Mouse (Mus musculus) kidney, embryonic 15.5 days (tissue): ENCODE results near the gene Rab3ip. TPM values are rescaled to one million over a fixed set of nuclear protein-coding genes. Genes with fewer than 3 reads are reported as not detected.

Source experiments
- ATAC-seq: fragments of 200-750 bp; cut with Nextera tagmentation; replicated peaks from 2 replicates; pipeline ENCODE4 v1.8.0; 2017; ENCODE audit warnings: moderate TSS enrichment; ENCODE audit not compliant: low FRiP score
- H3K27ac ChIP-seq: fragments of 300-500 bp; sonication (generic); 2 replicates; pipeline ENCODE4 v1.5.1; 2015; ENCODE audit warnings: mild to moderate bottlenecking, inconsistent platforms
- H3K27me3 ChIP-seq: fragments of 300-500 bp; sonication (generic); 2 replicates; pipeline ENCODE4 v1.6.1; 2015; ENCODE audit warnings: inconsistent platforms
- H3K36me3 ChIP-seq: fragments of 300-500 bp; sonication (generic); 2 replicates; pipeline ENCODE4 v1.6.1; 2015; ENCODE audit warnings: inconsistent platforms
- H3K4me1 ChIP-seq: fragments of 300-500 bp; sonication (generic); 2 replicates; pipeline ENCODE4 v1.6.1; 2015; ENCODE audit warnings: inconsistent platforms
- H3K4me2 ChIP-seq: fragments of 300-500 bp; sonication (generic); 2 replicates; pipeline ENCODE4 v1.6.1; 2015; ENCODE audit warnings: moderate library complexity, mild to moderate bottlenecking, inconsistent platforms
- H3K4me3 ChIP-seq: fragments of 300-500 bp; sonication (generic); replicated peaks from 2 replicates; pipeline ENCODE4 v1.5.1; 2015; ENCODE audit warnings: mild to moderate bottlenecking, inconsistent platforms
- H3K9ac ChIP-seq: fragments of 300-500 bp; sonication (generic); 2 replicates; pipeline ENCODE4 v1.6.1; 2015; ENCODE audit warnings: mild to moderate bottlenecking, inconsistent platforms
- H3K9me3 ChIP-seq: fragments of 300-500 bp; sonication (generic); replicated peaks from 2 replicates; pipeline ENCODE4 v1.6.1; 2016; ENCODE audit warnings: inconsistent platforms
- WGBS: fragments of 180-500 bp; shearing (Covaris S2); methylation state at CpG from one replicate; pipeline ENCODE4 v1.1.7; 2015; ENCODE audit warnings: mixed read lengths; 5-methylcytosine and 5-hydroxymethylcytosine counted together
- polyA plus RNA-seq: library from polyadenylated mRNA; unstranded; fragments of >200 nt; fragmentation: Nextera tagmentation; extraction: Ambion mirVana; gene quantifications from 2 replicates; pipeline ENCODE4 v1.2.1, GENCODE M21; 2015

Gene Rab3ip
- polyA plus RNA-seq, 1 experiment from 2014 or later = 114 TPM

DNA sequence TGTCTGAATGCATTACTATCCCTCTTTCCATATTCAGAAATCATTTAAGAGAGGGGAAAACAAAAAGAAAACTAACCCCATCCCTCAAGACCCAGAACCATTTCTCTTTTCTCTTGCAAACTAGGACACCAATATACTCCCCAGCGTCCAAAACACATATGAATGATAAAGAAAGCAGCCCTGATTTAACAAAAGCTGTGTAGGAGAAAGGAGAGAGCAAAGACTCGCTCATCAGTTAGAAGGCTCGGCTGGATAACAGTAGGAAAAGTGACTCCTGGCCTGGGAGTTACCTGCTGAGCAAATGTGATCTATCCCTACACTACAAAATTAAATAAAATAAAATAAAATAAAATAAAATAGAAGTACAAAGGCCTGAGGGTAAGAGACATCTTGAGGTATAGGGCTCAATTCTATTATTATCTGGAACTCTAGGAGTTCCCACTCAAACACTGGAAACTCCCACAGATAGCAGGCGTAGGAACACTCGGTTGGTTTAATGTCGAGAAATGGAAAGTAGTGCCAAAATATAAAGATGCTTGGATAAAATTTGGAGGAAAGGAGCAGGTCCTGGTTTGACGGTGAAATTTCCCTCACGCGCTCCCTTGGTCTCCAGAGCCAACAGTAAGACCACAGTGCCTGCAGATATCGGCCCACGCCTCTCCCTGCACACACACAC is 6.1 kb upstream of the Rab3ip start:
- peak overlapping the region; percentile 80; the same call in 1 of the 2 replicates for H3K27ac ChIP-seq
- 0 out of 2 replicates have a peak, but pooled peaks cover 2% of the 10 kb centered on the region for H3K9me3 ChIP-seq
- no peaks in the 10 kb centered on the region for H3K27me3 ChIP-seq
- no peak overlapping the region for H3K4me2 ChIP-seq
- H3K36me3 ChIP-seq = peaks cover 5% of the 10 kb centered on the region; the same call in 1 of the 2 replicates
- H3K4me1 ChIP-seq = peaks cover 14% of the 10 kb centered on the region
- H3K9ac ChIP-seq = no peak overlapping the region
- WGBS = 92% methylated on average over 11 of the region's 11 CpGs
- no peak for ATAC-seq
- no peak overlapping the region for H3K4me3 ChIP-seq

DNA sequence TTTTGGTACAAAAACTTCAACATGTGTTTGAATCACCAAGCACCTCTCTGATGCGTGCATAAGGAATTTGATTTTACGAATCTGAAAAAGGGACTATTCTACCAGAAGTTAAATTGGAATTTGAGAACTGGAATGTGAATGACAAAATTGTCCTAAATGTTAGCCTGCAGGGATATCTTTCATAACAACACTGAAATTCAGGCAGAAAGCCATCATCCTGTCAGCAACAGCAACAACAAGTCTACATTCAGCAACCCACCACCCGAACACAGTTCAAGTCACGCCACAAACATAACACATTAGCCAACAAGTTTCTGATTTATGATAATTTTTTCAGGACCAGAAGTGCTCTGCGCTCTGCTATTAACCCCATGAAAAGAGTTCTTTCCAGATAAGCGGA is 4.6 kb upstream of the Rab3ip start:
- no peak overlapping the region for H3K27ac ChIP-seq
- peaks cover 5% of the 10 kb centered on the region; the same call in 1 of the 2 replicates for H3K36me3 ChIP-seq
- 0 out of 2 replicates have a peak, but pooled peaks cover 2% of the 10 kb centered on the region for H3K9me3 ChIP-seq
- no peak for ATAC-seq
- peaks cover 17% of the 10 kb centered on the region for H3K4me1 ChIP-seq
- H3K9ac ChIP-seq = no peak overlapping the region
- WGBS = 92% methylated on average over 6 of the region's 6 CpGs
- H3K27me3 ChIP-seq = no peaks in the 10 kb centered on the region
- no peak overlapping the region for H3K4me2 ChIP-seq
- no peak overlapping the region for H3K4me3 ChIP-seq

DNA sequence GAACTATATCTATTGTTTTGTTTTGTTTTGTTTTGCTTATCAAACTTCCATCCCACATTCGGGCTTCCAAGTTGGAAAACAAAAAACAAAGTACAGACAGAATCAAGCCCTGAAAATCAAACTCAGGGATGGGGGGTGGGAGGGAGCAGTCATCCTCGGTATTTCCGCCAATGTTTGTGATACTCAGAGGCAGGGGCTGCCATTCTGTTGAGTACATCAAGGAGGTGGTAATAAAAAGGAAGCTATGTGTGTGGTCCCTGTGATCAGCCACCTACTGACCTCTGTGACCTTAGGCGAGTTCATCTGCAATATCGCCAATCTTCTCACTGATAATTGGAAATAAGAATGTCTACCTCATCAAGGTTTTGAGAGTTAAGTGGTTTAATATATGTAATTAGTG is 317 bp upstream of the Rab3ip start:
- Histone ChIP-seq H3K27ac (no peak overlapping the region), H3K36me3 (peaks cover 5% of the 10 kb centered on the region; the same call in 1 of the 2 replicates), H3K9me3 (0 out of 2 replicates have a peak, but pooled peaks cover 2% of the 10 kb centered on the region), H3K9ac (no peak overlapping the region), H3K4me2 (peak overlapping the region; percentile 84), H3K27me3 (no peaks in the 10 kb centered on the region), H3K4me3 (peak overlapping the region; percentile 85), H3K4me1 (peaks cover 11% of the 10 kb centered on the region)
- no peak for ATAC-seq
- 16% methylated on average over 5 of the region's 5 CpGs for WGBS

DNA sequence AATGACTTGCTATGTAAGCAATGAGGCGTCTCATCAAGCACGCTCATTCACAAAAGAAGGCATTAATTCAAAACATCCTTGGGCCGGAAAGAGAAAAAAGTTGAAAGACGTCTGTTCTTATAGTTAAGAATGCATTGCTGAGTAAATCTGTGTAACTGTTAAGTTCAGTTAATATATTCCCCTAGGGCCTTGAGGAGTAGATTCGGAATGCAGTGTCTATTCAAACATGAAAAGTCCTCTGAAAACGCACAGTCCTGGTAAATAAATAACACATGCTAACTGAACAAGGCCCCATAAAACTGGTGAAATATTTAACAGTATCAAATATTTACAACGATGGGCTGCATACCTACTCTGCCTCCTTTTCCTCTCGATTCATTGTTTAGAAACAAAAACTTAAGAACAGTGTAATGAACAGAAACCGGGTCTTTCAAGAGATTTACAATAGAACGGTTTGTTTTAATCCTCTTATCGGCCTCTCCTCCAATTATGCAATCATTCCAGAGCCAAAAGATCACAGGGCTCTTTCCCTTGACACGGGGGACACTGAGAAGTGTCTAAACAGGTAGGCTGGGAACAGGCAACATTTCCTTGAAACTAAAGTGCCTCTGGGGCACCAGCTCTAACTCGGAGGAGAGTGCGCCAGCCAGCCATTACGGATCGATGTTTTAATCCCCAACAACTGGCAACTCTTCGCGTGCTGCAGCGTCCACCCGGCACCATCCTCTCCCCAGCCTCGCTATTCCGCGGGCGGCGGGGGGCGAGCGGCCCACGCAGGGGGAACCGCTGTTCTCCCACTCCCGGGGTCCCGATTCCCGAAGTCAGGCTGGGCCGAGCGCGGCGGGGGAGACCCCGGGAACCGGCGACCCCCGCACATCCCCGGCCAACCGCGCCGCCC is 1.2 kb downstream of the Rab3ip start:
- Histone ChIP-seq H3K4me1 (peaks cover 21% of the 10 kb centered on the region), H3K9me3 (no peaks in the 10 kb centered on the region), H3K27ac (peak overlapping the region; percentile 94), H3K4me3 (peak overlapping the region; percentile 85), H3K4me2 (peak overlapping the region; percentile 84), H3K36me3 (no peaks in the 10 kb centered on the region), H3K9ac (peak overlapping the region; percentile 82), H3K27me3 (no peaks in the 10 kb centered on the region)
- 2% methylated on average over 44 of the region's 44 CpGs for WGBS
- ATAC-seq = peak; percentile 45

DNA sequence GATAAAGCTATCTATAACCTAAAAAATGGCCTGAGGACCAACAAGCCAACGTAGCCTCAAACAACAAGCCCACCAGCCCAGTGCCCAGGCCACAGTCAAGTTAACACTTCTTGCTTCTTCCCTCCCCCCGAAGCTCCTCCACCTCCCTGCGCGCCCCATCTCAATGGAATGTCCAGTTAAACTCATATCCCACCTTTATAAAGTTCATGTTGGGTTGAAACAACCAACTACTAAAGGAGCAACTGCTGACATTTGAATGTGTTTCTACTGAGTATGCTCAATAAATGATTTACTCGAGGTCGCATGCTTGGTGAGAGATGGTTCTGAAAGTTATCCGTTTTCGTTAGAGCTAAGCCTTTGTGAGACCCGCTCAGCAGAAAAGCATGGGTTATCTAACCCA is 2.2 kb downstream of the Rab3ip start:
- peak overlapping the region; percentile 94 for H3K27ac ChIP-seq
- H3K4me1 ChIP-seq = peaks cover 21% of the 10 kb centered on the region
- no peaks in the 10 kb centered on the region for H3K27me3 ChIP-seq
- H3K36me3 ChIP-seq = no peaks in the 10 kb centered on the region
- H3K4me3 ChIP-seq = peak overlapping the region; percentile 85
- WGBS = 66% methylated on average over 9 of the region's 9 CpGs
- peak overlapping the region; percentile 84 for H3K4me2 ChIP-seq
- H3K9ac ChIP-seq = 0 out of 2 replicates have a peak overlapping the region, but pooled peaks have one; percentile 82
- no peaks in the 10 kb centered on the region for H3K9me3 ChIP-seq
- no peak for ATAC-seq

DNA sequence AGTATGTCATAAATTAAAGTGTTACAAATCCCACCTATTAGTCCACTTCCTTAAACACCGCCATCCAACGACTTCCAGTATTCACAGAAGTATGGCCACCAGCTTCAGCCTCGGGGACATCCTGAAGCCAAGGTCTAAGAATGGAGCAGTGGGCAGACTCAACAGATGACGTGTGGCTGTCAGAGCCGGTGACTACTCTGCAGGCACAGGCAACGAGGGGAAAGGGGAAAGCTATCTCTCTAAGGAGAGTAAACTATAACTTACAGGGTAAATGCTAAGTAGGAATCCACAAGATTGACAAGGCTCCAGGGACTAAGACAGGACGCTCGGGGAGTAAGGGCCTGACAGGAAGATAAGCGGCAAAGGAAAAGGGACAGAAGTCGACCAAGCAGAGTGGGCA is 5.6 kb downstream of the Rab3ip start:
- WGBS = 36% methylated on average over 10 of the region's 10 CpGs
- peaks cover 13% of the 10 kb centered on the region for H3K36me3 ChIP-seq
- peaks cover 18% of the 10 kb centered on the region for H3K4me1 ChIP-seq
- peaks cover 3% of the 10 kb centered on the region; the same call in 1 of the 2 replicates for H3K9me3 ChIP-seq
- 0 out of 2 replicates have a peak overlapping the region, but pooled peaks have one; percentile 1 for H3K4me3 ChIP-seq
- peak overlapping the region; percentile 22 for H3K4me2 ChIP-seq
- H3K27me3 ChIP-seq = no peaks in the 10 kb centered on the region
- no peak for ATAC-seq
- H3K27ac ChIP-seq = peak overlapping the region; percentile 19
- no peak overlapping the region for H3K9ac ChIP-seq

DNA sequence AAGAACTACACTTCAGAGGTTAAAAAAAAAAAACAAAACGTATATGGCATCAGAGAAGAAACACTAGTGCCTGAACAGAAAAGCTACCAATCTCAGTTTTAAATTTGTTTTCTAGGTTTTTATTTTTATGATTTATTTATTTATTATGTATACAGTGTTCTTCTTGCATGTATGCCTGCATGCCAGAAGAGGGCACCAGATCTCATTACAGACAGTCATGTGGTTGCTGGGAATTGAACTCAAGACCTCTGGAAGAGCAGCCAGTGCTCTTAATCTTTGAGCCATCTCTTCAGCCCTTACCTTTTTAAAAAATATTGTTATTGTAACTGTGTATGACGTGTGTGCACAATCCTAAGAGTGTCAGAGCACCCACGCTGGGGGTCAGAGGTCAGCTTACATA is 6.4 kb downstream of the Rab3ip start:
- Histone ChIP-seq H3K27ac (no peak overlapping the region), H3K9me3 (peaks cover 3% of the 10 kb centered on the region; the same call in 1 of the 2 replicates), H3K27me3 (no peaks in the 10 kb centered on the region), H3K9ac (no peak overlapping the region), H3K4me1 (peaks cover 18% of the 10 kb centered on the region), H3K4me3 (no peak overlapping the region), H3K36me3 (peaks cover 15% of the 10 kb centered on the region), H3K4me2 (no peak overlapping the region)
- WGBS = 78% methylated on average over 3 of the region's 3 CpGs
- no peak for ATAC-seq

DNA sequence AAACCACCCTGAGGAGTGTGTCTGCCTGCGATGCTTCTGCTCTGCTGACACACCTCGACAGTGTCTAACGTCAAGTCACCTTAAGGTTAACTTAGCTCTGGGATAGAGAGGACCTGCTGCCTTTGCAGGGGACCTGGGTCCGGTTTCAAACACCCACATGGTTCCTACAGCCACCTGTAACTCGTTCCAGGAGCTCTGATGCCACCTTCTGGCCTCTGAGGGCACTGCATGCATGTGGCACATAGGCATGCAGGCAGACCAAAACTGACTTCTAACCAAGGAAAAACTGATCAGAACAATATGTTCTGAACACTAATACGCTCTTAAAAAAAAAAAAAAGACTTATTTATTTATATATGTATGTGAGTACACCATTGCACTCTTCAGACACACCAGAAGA is 7.5 kb downstream of the Rab3ip start:
- no peak for ATAC-seq
- Histone ChIP-seq H3K9ac (no peak overlapping the region), H3K4me1 (peaks cover 17% of the 10 kb centered on the region), H3K36me3 (peaks cover 26% of the 10 kb centered on the region), H3K27me3 (no peaks in the 10 kb centered on the region), H3K4me3 (no peak overlapping the region), H3K9me3 (peaks cover 3% of the 10 kb centered on the region; the same call in 1 of the 2 replicates), H3K4me2 (no peak overlapping the region), H3K27ac (no peak overlapping the region)
- WGBS = 95% methylated on average over 6 of the region's 6 CpGs

DNA sequence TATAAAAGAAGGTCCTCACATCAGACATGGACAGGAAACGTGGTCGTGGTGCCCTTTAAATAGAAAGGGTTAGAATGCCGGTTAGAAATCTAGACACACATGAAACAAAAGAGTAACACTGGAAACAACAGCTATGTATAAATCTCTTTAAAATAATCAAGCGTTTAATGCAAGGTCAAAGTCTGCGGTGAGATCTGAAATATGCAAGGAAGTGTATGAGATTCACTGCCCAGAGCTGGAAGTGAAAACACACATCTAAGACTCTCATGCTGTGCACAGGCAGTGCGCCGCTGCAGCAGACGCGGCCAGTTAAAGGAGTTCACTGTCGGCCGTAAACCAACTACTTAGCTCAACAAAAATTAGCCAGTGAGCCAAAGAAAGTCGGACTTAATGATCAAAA is 15.5 kb downstream of the Rab3ip start:
- WGBS = 68% methylated on average over 12 of the region's 12 CpGs

DNA sequence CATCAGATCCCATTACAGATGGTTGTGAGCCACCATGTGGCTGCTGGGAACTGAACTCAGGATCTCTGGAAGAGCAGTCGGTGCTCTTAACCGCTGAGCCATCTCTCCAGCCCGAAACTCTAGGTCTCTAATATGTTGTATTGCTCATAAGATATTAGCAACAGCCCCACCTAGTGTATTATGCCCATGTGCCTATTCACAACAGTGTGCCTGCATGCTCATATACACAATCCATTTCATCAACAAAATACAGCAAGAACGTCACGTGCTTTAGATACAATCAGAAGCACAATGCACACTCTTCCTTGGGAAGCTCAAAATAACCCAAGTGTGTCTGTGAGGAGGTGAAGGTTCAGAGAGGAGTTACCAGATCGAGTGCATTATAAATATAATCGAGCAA is 16.8 kb downstream of the Rab3ip start:
- 89% methylated on average over 7 of the region's 7 CpGs for WGBS
- Histone ChIP-seq H3K27me3 (no peaks in the 10 kb centered on the region), H3K27ac (no peak overlapping the region), H3K4me2 (no peak overlapping the region), H3K9ac (no peak overlapping the region), H3K9me3 (no peaks in the 10 kb centered on the region), H3K4me1 (0 out of 2 replicates have a peak, but pooled peaks cover 9% of the 10 kb centered on the region), H3K4me3 (no peak overlapping the region), H3K36me3 (peaks cover 85% of the 10 kb centered on the region)
- ATAC-seq = no peak

More for the DNA sequence above, 15.5 kb downstream of the Rab3ip start:
- no peaks in the 10 kb centered on the region for H3K27me3 ChIP-seq
- H3K36me3 ChIP-seq = peaks cover 80% of the 10 kb centered on the region
- H3K9me3 ChIP-seq = no peaks in the 10 kb centered on the region
- no peak overlapping the region for H3K27ac ChIP-seq
- 0 out of 2 replicates have a peak, but pooled peaks cover 9% of the 10 kb centered on the region for H3K4me1 ChIP-seq
- H3K4me3 ChIP-seq = no peak overlapping the region
- no peak for ATAC-seq
- no peak overlapping the region for H3K4me2 ChIP-seq
- no peak overlapping the region for H3K9ac ChIP-seq

DNA sequence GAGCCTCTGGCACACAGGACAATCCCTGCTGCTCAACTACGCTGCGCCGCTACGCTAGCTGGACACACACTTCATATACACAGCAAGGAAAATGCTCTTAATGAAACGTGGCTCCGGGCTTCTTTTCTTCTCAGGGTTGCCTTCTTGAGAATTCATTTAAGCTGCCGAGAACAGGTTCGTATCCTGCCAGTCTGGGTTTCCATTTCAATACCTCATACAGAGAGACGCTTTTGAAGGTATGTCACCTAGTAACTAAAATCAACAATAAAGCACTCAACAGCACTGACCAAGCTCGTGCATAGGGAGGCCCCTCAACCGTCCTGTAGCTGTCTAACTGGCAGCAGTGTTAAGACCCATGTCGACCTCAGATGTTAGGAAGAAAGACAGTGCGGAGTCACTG is 18.2 kb downstream of the Rab3ip start:
- Histone ChIP-seq H3K36me3 (peaks cover 82% of the 10 kb centered on the region), H3K4me2 (no peak overlapping the region), H3K4me3 (no peak overlapping the region), H3K9me3 (no peaks in the 10 kb centered on the region), H3K27me3 (no peaks in the 10 kb centered on the region), H3K4me1 (0 out of 2 replicates have a peak, but pooled peaks cover 9% of the 10 kb centered on the region), H3K9ac (no peak overlapping the region), H3K27ac (no peak overlapping the region)
- no peak for ATAC-seq
- 80% methylated on average over 13 of the region's 13 CpGs for WGBS
